Mouse (Mus musculus): Measurements from ENCODE around the gene Tcfl5.

Tcfl5 gene

DNA sequence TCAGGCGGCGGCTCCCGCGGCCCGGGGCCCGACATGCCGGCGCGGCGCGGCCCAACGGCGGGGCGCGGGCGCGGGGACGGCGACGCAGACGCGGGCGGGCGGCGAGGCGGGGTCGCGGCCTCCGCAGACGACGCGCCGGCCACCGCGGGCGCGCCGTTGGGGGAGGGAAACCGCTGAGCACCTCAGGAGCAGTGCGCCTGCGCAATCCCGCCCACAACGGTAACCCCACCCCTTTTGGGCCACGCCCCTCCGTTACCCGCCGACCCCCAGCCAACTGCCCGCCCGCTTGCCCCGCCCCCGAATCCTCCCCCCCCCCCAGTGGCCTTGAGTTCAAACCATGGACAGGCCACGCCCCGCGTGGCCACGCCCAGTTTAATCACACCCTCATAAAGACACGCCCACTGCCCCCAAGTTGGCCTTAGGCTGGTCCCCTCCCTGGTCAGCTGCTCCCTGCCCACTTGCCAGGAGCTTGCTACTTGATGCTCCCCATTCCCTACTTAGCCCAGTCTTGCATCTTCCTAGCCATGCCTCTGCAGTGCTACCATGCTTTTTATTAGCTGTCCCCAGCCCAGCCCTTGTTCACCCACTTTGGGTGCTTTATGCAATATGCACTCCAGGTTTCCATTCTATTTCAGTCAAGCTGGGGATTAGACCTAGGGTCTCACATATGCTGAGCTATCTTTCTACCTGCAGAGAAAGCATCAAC, at the start of gene Tcfl5:
Gene Tcfl5 (minus strand): TSS at position 154 of the 706 bp plus-strand sequence.
- DNase-seq (ENCODE audit: low spot score): no peak

DNA sequence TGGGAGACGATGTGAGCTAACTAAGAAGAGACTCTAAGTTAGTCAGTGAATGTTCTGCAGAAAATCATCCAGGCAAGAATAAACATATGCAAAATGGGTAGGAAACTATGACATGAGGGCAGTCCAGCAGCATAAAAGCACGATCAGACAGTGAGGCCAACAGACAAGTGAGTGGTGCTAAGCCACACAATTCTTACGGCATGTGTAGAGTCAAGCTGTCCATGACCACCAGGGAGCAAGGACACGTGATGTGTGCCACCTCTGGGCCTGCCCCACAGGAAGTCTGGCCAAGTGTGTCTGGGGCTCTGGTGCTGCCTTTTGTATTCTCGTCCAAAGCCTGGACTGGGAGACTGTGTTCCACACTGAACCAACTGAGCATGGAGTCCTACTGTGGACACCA, 47.3 kb upstream of the Tcfl5 start:
- DNase-seq (ENCODE audit: low spot score): no peak

DNA sequence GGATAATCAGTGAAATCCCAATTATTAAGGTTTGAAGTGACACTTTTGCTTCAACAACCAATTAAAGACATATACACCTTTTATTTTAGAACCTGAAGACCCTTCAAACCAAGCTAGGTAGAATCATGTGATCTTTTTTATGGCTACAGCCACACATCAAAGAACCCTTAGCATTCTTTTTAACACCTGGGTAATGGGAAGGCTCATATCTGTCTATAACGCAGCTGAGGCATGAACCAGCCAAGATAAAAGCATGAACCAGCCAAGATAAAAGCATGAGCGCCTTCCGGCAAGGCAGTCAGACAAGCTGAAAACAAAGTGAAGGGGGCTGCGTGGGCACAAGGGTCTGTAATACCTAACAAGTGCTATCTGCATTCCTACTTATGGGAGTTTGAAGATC, 41.5 kb upstream of the Tcfl5 start:
- no peak for DNase-seq (ENCODE audit: low spot score)

DNA sequence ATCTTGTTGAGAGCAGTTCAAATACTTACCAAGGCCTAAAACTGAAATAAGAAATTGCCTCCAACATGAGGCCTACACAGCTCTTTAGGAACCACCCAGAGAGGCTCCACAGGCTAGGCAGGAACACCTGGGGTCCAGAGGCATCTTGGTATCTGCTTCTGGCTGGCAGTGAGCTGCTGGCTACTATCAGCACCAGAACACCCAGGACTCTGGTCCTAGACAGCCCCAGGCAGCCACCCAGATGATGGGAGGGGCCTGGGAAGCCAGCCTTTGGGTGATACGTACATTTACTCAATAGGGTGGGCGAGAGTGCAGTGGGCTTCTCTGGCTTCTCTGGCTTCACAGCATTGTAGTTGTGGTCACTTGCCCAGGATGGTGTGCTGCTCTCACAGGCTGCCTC, 41.0 kb upstream of the Tcfl5 start:
- no peak for DNase-seq (ENCODE audit: low spot score)

DNA sequence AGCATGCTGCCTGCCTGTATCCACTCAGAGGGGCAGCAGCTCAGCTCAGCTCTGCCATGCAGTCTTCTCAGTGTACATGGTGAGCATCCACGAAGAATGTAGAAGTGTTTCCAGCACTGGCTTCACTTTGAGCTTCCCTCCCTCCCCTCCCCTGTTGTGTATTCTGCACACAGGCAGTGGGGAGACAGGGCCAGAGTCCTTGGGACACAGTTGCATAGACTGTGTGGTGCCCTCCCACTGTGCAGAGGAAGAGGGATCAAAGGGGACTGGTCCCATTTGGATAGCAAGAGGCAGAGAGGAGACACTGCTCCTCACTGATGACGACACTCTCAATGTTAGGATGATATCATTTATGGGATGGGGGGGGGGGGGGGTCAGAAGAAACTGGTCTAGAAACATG, 38.7 kb upstream of the Tcfl5 start:
- DNase-seq (ENCODE audit: low spot score): no peak

DNA sequence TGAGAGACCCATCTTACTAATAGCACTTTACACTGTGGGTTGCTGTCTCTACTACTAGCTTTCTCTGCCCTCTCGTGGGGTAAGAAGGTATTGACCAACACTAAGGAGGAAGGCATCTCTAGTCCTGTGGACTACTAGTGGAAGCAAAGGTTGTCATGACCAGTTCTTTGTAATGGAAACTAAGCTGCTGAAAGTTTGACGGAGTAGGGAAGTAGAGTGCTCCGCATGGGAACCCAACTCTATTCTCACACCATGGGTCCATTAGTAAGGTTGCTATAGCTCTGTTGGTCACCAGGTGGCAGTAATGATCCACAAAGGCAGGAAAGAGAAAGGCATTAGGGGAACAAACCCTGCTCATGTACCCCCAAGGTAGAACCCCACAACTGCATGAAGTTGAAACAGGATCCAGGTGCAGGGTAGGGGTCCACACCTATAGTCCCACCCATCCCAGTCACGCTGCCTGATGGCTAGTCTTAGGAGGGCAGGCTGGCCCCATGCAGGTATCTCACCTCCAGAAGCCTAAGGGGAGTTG, 36.2 kb upstream of the Tcfl5 start:
- peak; percentile 62 for DNase-seq (ENCODE audit: low spot score)

DNA sequence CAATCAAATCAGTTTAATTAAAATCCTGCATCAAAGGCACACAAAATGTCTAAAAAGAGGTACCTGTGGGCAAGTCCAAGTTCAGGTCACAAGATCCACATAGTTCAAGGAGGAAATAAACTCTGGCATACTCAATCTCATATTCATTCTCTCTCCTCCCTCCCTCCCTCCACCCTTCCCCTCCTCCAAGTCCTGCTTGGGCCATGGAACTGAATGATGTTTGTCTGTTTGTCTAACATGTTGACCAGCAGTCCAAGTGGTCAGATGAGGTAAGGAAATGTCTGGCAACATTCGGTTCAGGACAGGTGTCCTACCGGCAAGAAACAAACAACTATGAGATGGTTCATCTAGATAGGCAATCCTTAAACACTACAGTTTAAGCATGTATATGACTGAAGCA, 34.2 kb upstream of the Tcfl5 start:
- DNase-seq (ENCODE audit: low spot score): no peak

DNA sequence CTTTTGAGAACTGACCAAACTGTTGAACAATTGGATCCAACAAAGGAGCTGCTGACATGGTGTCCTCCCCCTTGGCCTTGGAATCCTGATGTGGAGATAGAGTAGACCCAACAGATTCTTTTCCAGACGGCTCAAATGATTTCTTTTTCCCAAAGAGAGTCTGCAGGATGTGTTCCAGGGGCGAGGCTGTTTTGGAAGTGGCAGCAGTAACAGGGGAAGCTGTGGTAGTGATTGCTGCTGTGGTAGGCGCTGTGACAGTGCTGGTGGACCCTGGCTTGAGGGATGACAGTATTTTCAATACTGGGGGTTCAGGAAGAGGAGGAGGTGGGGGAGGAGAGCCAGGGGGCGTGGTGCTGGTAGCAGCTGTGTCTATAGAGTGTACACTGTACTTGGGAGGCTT, 19.5 kb upstream of the Tcfl5 start:
- no peak for DNase-seq (ENCODE audit: low spot score)

DNA sequence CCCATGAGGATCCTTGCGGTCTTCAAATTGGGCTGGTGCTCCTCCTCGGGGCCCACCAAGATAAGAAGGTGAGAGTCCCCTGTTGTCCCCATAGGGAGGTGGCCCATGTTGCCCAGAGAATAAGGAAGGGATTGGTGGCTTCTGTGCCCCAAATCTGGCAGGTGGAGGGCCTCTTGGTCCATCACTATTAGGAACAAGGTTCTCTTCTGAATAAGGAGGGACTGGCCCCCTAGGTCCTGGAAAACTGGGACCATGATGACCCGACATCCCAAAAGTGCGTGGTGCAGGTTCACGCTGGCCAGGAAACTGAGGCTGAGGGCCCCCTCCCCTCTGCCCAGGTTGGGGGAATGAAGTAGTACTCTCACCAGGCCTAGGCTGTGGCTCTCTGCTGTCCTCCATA, 18.0 kb upstream of the Tcfl5 start:
- DNase-seq (ENCODE audit: low spot score): no peak

DNA sequence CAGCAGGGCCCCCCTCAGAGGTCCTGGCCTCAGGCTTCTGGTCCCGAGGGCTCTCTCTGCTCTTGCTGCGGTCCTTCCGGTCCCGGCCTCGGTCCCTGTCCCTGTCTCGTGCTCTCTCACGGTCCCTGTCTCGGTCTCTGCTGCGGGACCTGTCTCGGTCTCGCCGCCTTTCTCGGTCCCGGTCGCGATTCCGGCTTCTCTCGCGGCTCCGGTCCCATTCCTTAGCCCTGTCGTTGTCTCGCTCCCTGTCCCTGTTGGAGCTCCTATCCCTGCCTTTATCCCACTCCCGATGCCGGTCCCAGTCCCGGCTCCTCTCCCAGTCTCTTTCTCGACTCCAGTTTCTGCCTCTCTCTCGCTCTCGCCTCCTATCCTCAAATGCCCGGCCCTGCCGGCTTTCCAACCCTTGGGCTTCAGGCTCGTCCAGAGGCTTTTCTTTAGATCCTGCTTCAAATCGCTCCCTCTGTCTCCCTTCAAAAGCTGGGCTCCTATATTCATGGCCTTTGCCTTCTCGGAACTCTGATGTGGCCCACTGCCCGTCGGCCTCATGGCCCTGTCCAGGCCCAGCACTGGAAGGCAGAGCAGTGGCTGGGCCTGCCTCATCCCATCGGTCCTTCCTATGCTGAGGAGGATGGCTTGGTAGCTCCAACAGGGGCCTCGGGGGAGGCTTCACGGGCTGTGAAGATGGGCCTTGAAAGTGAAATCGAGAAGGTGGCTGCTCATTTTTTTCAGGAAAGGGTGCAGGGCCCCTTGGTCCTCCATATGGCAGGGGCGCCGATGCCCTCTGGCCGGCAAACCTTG, 17.0 kb upstream of the Tcfl5 start:
- no peak for DNase-seq (ENCODE audit: low spot score)

DNA sequence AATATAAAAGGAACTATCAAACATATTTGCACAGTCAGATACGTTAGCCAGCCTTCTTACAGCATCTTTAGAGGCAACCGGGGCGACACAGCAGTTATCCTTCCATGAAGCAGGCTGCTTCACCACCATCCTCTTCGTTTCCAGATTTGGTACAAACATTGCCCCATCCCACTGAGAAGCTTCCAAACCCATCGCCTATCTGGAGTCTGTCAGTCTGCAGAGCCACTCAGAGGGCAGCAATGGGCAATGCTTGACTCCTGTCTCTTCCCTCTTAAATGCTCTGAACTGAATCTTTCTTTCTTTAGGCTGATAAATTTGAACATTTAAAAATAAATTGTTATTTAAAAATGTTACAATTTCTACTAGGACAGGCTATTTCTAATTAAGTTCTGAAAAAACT, 15.9 kb upstream of the Tcfl5 start:
- DNase-seq (ENCODE audit: low spot score): no peak

DNA sequence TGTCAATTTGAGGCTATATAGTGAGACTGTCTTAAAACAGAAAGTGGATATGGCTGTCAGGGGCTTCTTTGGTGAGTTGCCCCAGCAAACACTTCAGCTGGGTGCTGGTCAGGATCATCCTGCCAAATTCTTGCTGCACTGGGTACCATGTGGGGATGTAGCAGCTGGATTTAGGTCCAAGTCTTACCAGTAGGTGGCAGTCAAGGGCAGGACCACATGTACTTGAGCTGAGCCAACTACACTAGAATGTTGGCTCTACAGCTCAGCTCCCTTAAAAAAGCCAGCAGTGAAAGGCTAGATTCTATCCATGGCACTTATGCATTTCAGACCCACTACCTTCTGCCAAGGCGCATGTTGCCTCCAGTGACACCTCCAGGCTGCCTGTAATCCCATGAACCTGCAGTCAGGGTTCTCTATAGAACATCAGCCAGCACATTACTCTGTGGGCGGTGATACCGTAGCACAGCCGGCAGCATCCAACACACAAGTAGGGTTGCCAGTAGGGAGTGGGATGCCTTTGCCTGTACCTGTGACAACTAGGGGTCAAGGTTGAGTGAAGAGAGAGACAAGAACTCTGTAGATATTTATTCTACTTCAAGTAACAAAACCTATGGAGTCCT, 15.0 kb upstream of the Tcfl5 start:
- peak; percentile 72 for DNase-seq (ENCODE audit: low spot score)

DNA sequence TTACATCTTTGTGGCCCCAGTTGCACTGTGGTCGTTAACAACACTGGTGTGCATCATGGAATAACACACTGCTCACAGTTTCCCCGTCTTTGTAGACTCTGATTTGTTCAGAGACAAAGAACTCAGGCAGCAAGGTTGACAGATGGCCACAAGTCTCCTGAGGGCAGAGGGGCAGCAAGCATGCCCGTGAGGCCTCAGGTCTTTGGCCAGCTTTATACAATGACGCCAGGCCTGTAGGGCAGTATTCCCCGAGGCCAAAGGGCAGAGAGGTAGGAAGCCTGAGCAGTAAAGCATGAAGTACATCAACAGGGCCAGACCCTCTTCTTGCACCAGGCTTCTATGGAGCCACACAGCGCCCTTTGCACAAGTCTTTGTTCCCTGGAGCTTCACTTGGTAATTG, 12.6 kb upstream of the Tcfl5 start:
- DNase-seq (ENCODE audit: low spot score): no peak

DNA sequence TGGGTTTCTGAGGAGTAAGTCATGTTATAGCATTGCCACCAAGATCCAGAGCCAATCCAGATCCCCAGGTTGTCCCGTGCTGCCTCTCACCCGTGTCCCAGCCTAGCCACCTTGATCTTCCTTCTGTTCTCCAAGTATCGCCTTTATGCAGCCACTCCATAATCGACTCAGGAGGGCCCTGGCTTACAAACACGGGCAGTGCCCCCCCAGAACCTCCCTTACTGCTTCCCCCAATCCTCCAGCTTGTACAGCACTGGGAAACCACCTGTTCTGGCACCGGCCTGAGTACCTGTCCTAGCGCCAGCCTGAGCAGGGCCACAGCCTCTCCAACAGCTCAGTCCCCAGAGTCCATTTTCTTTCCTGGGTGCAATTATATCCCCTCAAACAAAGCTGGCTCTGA, 12.2 kb upstream of the Tcfl5 start:
- DNase-seq (ENCODE audit: low spot score): no peak

DNA sequence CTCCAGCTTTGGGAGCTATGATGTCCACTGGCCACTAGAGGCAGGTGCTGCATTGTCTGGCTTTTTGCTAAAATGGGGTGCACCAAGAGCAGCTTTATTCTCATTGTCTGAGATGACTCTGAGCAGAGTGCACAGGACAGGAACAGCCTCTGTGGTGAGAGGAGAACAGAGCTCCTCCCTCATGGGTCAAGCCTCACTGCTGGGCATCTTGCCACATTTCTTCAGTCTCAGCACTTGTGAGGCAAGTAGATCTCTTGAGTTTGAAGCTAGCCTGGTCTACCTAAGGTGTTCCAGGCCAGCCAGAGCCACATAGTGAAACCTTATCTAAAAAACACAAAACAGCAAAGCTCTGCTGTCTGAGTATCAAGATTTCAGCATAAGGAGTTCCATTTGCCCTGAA, 4.3 kb upstream of the Tcfl5 start:
- DNase-seq (ENCODE audit: low spot score): no peak

DNA sequence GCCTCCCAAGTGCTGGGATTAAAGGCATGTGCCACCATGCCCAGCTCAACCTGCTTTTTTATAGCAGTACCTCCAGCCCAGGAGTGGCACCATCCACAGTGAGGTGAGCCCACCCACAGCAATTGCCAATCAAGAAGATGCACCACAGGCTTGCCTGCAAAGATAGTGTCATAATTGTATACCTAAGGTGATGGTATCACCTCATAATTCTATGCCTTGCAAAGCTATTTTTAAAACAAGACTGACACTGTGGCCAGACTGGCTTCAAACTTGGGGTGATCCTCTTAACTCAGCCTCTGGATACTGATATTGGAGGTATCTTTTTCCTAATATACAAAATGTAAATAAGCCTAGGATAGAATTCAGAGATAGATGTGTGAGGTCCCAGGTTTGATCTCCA, 1.1 kb upstream of the Tcfl5 start:
- no peak for DNase-seq (ENCODE audit: low spot score)

DNA sequence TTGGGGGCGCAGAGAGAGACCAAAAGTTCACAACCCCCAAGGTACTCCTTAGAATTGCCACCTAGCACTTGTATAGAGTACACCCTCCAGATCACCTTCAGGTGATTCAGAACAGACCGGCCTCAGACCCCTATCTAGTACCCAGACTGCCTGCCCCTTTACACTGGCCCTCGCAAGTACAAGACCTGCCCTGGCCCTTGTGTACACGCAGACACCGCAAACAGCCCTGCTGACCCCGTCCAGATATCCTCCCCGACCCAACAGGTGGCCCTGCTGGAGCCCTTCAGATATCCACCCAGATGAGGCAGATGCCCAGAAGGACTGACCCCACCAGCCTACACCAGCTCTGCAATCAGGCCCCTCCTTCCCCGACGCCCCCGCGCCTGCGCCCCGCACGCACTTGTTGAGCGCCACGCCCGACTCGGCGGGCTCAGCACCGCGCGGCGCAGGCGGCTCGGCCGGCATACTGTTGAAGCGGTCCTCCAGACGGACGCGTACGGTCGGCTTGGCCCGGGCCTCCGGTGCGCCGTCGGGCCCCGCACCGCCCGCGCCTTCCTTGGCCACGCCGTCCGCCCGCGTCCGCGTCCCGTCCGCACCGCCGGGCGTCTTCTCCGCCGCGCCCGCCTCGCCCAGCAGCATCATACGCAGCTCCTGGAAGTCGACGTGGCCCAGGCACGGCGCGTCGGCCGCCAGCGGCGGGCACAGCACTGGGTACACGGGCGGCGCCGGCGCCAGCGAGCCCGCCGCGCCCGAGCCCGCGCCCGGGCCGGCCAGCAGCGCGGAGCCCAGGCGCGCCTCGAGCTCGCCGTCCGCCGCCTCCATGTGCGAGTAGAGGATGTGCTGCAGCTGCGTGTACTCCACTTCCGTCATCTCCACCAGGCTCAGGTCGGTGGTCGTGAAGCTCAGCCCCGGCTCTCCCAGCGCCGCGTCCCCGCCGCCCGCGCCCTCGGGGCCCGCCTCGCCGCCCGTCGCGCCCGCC, 643 bp downstream of the Tcfl5 start:
- DNase-seq (ENCODE audit: low spot score): no peak

DNA sequence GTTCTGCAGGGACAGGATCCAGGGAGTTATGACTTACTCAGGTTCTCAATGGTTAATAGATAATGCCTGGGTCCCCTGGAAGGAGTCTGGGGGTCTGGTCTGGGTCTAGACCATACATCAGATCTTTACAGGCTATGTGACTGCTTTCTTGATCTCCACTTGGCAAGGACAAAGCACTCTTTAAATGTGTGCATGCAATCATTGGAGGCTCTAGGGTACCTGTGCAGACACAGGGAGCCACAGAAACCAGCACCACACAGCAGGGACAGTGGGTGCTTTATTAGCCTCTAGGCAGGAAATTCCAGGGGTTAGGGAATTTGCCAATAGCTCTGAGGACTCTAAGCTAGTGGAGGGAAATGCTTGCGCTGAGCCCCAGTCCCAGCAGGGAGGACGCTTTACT, 30.6 kb downstream of the Tcfl5 start:
- DNase-seq (ENCODE audit: low spot score): no peak

DNA sequence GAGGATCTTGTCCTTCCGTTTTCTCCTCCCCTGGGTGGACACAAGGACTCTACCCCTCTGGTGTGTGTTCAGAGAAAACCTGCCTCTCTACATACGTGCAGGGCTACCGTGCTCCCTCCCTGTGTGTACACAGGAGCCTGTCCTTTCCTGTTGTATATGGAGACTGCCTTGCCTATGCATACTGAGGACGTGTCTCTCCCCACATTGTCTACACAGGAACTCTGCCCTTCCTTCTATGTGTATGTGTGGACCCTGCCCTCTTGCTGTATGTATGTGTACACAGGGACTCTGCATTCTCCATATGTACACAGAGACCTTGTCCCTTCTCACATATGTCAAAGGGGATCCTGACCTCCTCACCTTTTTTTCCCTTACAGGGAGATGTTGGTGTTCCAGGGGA, 32.2 kb downstream of the Tcfl5 start:
- no peak for DNase-seq (ENCODE audit: low spot score)

DNA sequence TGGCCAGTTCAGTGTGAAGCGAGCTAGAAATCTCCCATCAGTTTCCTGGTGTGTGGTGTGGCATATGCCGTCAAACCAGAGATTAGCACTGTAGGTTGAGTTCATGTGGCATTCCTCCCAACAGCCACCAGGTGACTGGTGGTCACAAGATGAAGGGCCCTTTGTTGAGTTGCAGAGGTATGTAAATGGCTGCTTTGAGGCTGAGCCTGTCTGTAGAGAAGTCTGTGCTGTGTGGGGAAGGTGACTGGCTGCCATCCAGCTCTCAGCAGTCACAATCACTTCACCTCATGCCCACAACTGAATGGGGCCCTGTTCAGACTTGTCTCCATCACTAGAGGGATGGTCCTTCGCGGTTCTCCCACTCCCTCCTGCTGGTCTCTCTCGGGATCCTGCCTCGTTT, 37.7 kb downstream of the Tcfl5 start:
- no peak for DNase-seq (ENCODE audit: low spot score)

DNA sequence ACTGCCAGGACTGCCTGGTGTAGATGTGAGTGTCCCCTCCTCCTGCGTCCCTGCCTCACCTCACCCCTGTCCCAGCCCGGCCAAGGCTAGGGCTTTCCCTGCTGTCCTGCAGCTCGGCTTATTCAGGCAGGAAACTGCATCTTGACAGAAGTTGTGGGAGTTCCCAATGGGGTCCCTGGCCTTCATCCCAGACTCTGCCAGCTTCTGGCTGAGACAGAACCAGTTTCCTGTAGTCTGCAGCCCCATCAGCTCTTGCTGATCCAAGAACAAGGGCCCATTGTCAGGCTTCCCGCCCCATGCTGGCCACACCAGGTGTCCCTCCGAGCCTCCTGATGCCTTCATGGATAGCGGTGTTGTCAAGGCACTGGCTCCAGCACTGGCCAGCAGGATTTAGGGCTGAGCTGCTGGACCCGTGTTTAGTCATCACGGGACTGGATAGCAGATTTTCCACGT, 41.9 kb downstream of the Tcfl5 start:
- no peak for DNase-seq (ENCODE audit: low spot score)
